Comparison of ENCODE assay signal across 20 mouse cellular contexts in the genomic region with DNA sequence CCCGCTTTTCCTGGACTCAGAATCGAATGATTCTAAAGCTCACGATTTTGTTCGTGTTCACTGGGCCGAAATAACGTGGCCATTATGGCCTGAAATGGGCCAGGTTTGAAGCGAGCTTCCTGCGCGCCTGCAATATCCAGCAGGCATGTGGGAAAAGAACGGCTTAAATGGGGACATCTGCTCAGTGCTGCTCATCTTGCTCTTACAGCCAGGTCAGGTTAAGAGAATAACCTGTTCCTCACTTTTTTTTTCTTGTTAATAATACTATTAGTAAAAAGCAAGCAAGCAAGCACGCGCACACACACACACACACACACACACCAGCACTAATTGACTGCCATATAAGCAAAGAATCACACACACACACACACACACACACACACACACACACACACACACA. TPM values are rescaled to one million over a fixed set of nuclear protein-coding genes. Genes with fewer than 3 reads are reported as not detected.
A peak's percentile ranks its signal among the peaks of the same experiment; 100 is the strongest.
DNase-seq lines count a peak whose midpoint lies in the region; ATAC-seq and TF ChIP-seq lines count a peak whose summit lies in the region.
"Had no signal": no experiment of that assay in that cellular context is flagged by ENCODE, and none has a peak within 500 bp of the region (broad histone marks: within the 10 kb centered on the region; RNA-seq: fewer than 3 reads in every experiment).

No protein-coding gene starts in this region.

- H3K4me2 ChIP-seq in heart, postnatal 0 days (ENCODE audit: low read depth, low read length): no peak overlapping the region
- H3K4me2 ChIP-seq in neural tube, embryonic 15.5 days: no peak overlapping the region
- H3K4me2 ChIP-seq: embryonic facial prominence, embryonic 15.5 days; limb, embryonic 15.5 days had no signal

- no peaks in the 10 kb centered on the region for H3K9me3 ChIP-seq in heart, postnatal 0 days (replicated peaks; ENCODE audit: control insufficient read depth, low read length)
- H3K9me3 ChIP-seq in neural tube, embryonic 15.5 days (replicated peaks): no peaks in the 10 kb centered on the region
- no peaks in the 10 kb centered on the region for H3K9me3 ChIP-seq in limb, embryonic 10.5 days (replicated peaks)
- H3K9me3 ChIP-seq: embryonic facial prominence, embryonic 15.5 days; limb, embryonic 15.5 days had no signal

- TF ChIP-seq CTCF in heart, postnatal 0 days (IDR thresholded peaks at IDR 0.05; ENCODE audit: low read depth): no peak

- TF ChIP-seq EP300 in heart, postnatal 0 days (IDR thresholded peaks at IDR 0.05; ENCODE audit: low read depth): no peak

- no peak overlapping the region for H3K27ac ChIP-seq in heart, postnatal 0 days (ENCODE audit: low read depth)
- H3K27ac ChIP-seq in neural tube, embryonic 15.5 days (replicated peaks): no peak overlapping the region
- H3K27ac ChIP-seq in limb, embryonic 10.5 days: no peak overlapping the region
- H3K27ac ChIP-seq: embryonic facial prominence, embryonic 15.5 days; kidney, postnatal 0 days; layer of hippocampus, adult 2 months; limb, embryonic 15.5 days; macrophage had no signal

- peak; percentile 4 for DNase-seq in heart, postnatal 0 days (ENCODE audit: low spot score)
- no peak for DNase-seq in heart, postnatal 25 days (ENCODE audit: low spot score)
- DNase-seq in neural tube, embryonic 10.5 days (ENCODE audit: extremely low spot score, low spot score): peak; percentile 62
- DNase-seq in limb, embryonic 10.5 days (ENCODE audit: low spot score): peak; percentile 41
- no peak for DNase-seq in adipocyte (ENCODE audit: low spot score)
- DNase-seq in adrenal gland, adult 18-20 months (ENCODE audit: low spot score in 2 of 2): no peak
- no peak for DNase-seq in thymus, postnatal 4 days
- DNase-seq: adrenal gland, postnatal 36 days; gastrocnemius, postnatal 25 days; heart, postnatal 14 days; liver, postnatal 0 days had no signal

- no peaks in the 10 kb centered on the region for H3K4me1 ChIP-seq in heart, postnatal 0 days (ENCODE audit: control insufficient read depth, insufficient read depth)
- peaks cover 18% of the 10 kb centered on the region for H3K4me1 ChIP-seq in neural tube, embryonic 15.5 days
- peaks cover 33% of the 10 kb centered on the region for H3K4me1 ChIP-seq in limb, embryonic 10.5 days

- WGBS in heart, postnatal 0 days: 7% methylated on average over 11 of the region's 12 CpGs
- WGBS in neural tube, embryonic 15.5 days: 1% methylated on average over 12 of the region's 12 CpGs
- 2% methylated on average over 12 of the region's 12 CpGs for WGBS in limb, embryonic 10.5 days

- peaks cover 99% of the 10 kb centered on the region for H3K27me3 ChIP-seq in heart, postnatal 0 days (ENCODE audit: control insufficient read depth, insufficient read depth, low read length)
- peaks cover 80% of the 10 kb centered on the region for H3K27me3 ChIP-seq in neural tube, embryonic 15.5 days (replicated peaks)
- peaks cover 99% of the 10 kb centered on the region for H3K27me3 ChIP-seq in limb, embryonic 10.5 days (ENCODE audit: low read depth, poor library complexity, severe bottlenecking)
- H3K27me3 ChIP-seq: CH12.LX had no signal

- H3K4me3 ChIP-seq in heart, postnatal 0 days (ENCODE audit: low read depth, low read length): no peak overlapping the region
- no peak overlapping the region for H3K4me3 ChIP-seq in neural tube, embryonic 15.5 days (replicated peaks)
- peak overlapping the region; percentile 13; the same call in 1 of the 2 replicates for H3K4me3 ChIP-seq in limb, embryonic 10.5 days
- H3K4me3 ChIP-seq: embryonic facial prominence, embryonic 15.5 days; layer of hippocampus, adult 2 months; limb, embryonic 15.5 days had no signal

- no peak for ATAC-seq in heart, postnatal 0 days (ENCODE audit: insufficient read depth, low read depth)
- no peak for ATAC-seq in neural tube, embryonic 15.5 days (ENCODE audit: low FRiP score)
- ATAC-seq: liver, postnatal 0 days had no signal

- intact Hi-C loops in heart, postnatal 25 days (cut with DNase I): loop anchor here (5.0 kb wide), 1 partner anchor 539 kb away; a partner anchor contains a TSS

- no peak overlapping the region for H3K9ac ChIP-seq in heart, postnatal 0 days (replicated peaks; ENCODE audit: low read depth, low read length)
- no peak overlapping the region for H3K9ac ChIP-seq in neural tube, embryonic 15.5 days (replicated peaks)
- H3K9ac ChIP-seq: embryonic facial prominence, embryonic 15.5 days; limb, embryonic 15.5 days; liver, postnatal 0 days had no signal

- H3K36me3 ChIP-seq in heart, postnatal 0 days (replicated peaks; ENCODE audit: control insufficient read depth, insufficient read depth, low read length): no peaks in the 10 kb centered on the region
- H3K36me3 ChIP-seq in neural tube, embryonic 15.5 days: no peaks in the 10 kb centered on the region
- no peaks in the 10 kb centered on the region for H3K36me3 ChIP-seq in limb, embryonic 10.5 days
- H3K36me3 ChIP-seq: embryonic facial prominence, embryonic 15.5 days; limb, embryonic 15.5 days had no signal

RNA-seq across cellular contexts. Expression of a gene that starts 5.3 kb away (rescaled TPM):
- total RNA-seq in heart, postnatal 0 days (2014; rRNA removed; ENCODE audit: low replicate concordance): not detected in 2 replicates
- not detected in 2 replicates for polyA plus RNA-seq in heart, postnatal 0 days (2015; fragmentation: Nextera tagmentation; extraction: Ambion mirVana)
- total RNA-seq in heart, postnatal 25 days (2021): not detected
- 3.4 and 4.0 TPM in 2 replicates for polyA plus RNA-seq in neural tube, embryonic 15.5 days (2015; fragmentation: Nextera tagmentation; extraction: Ambion mirVana)
- 5.3 and 5.8 TPM in 2 replicates for polyA plus RNA-seq in limb, embryonic 10.5 days (2016; fragmentation: Nextera tagmentation; extraction: Ambion mirVana)
- total RNA-seq in adrenal gland, adult 18-20 months (2021): not detected
- total RNA-seq: adrenal gland, postnatal 36 days; CH12.LX; gastrocnemius, postnatal 25 days; heart, postnatal 14 days had no signal
- polyA plus RNA-seq: intestine, embryonic 14.5 days; kidney, postnatal 0 days; liver, postnatal 0 days; macrophage; stomach, embryonic 14.5 days had no signal

Comparison
In these comparisons a context has a peak if more than half of its experiments do, and no peak if none do; other contexts are left out.
1. DNase-seq: peak in heart, postnatal 0 days (single experiment), neural tube, embryonic 10.5 days (single experiment) and limb, embryonic 10.5 days (single experiment); none in heart, postnatal 25 days (single experiment), adipocyte (single experiment), adrenal gland, adult 18-20 months (0 of 2) and thymus, postnatal 4 days (single experiment).